ENCODE assay signal across 22 mouse cellular contexts in the genomic region with DNA sequence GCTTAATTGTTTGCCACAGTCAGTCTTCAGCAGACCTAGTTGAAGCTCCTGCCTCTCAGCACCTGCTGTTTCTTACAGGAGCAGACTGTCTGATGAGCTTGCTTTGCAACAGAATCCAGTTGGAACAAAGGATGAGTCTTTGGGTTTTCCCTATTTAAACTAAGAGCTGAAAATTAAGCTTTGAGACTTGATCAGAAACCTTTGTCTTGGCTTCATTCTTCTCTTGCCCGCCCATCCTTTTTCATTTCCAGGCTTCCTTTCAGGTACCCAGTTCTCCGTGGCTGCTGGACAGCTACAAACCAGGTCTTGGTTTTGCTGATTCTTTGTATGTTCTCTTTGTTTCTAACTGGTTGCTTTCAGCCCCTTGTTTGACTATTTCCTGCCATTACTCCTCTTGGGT.
"Had no signal": no experiment of that assay in that cellular context is flagged by ENCODE, and none has a peak within 500 bp of the region (broad histone marks: within the 10 kb centered on the region; RNA-seq: fewer than 3 reads in every experiment).

No protein-coding gene starts in this region.

- H3K9ac ChIP-seq: liver, postnatal 0 days; lung, embryonic 15.5 days; midbrain, embryonic 12.5 days; neural tube, embryonic 13.5 days; neural tube, embryonic 15.5 days had no signal

- H3K9me3 ChIP-seq: lung, embryonic 15.5 days; neural tube, embryonic 15.5 days had no signal

- H3K36me3 ChIP-seq: lung, embryonic 15.5 days; midbrain, embryonic 12.5 days; neural tube, embryonic 13.5 days; neural tube, embryonic 15.5 days had no signal

- H3K27ac ChIP-seq: lung, embryonic 15.5 days; macrophage; midbrain, embryonic 12.5 days; neural tube, embryonic 13.5 days; neural tube, embryonic 15.5 days had no signal

- H3K4me1 ChIP-seq: lung, embryonic 15.5 days; midbrain, embryonic 12.5 days; neural tube, embryonic 13.5 days; neural tube, embryonic 15.5 days had no signal

- H3K4me2 ChIP-seq: lung, embryonic 15.5 days; midbrain, embryonic 12.5 days; neural tube, embryonic 13.5 days; neural tube, embryonic 15.5 days had no signal

- DNase-seq: liver, postnatal 0 days; lung, adult 2 months; lung, postnatal 14 days; lung, postnatal 36 days; midbrain, embryonic 14.5 days; retina, postnatal 1 day; right cerebral cortex, adult 18-20 months; right cerebral cortex, postnatal 25 days; right cerebral cortex, postnatal 4 days; spleen, adult 18-20 months; thymus, adult 18-20 months; thymus, postnatal 14 days; thymus, postnatal 36 days had no signal

- H3K4me3 ChIP-seq: lung, embryonic 15.5 days; megakaryocyte, embryonic 14.5 days; midbrain, embryonic 12.5 days; myocyte; neural tube, embryonic 13.5 days; neural tube, embryonic 15.5 days had no signal

- ATAC-seq: liver, postnatal 0 days; lung, postnatal 0 days; midbrain, embryonic 16.5 days had no signal

- H3K27me3 ChIP-seq: lung, embryonic 15.5 days; megakaryocyte, embryonic 14.5 days; midbrain, embryonic 12.5 days; neural tube, embryonic 13.5 days; neural tube, embryonic 15.5 days had no signal
